Mouse (Mus musculus): ENCODE measurements around the gene Atxn7l1. TPM values are rescaled to one million over a fixed set of nuclear protein-coding genes. Genes with fewer than 3 reads are reported as not detected.

The Atxn7l1 gene
- polyA plus RNA-seq, 1 experiment from 2014 or later = 16.0 TPM

- Histone ChIP-seq H3K9ac (ENCODE audit: low read length) (no peak overlapping the region), H3K27ac (ENCODE audit: low read depth, low read length) (no peak overlapping the region), H3K4me1 (replicated peaks; ENCODE audit: control insufficient read depth, insufficient read depth, low read length) (no peaks in the 10 kb centered on the region), H3K27me3 (ENCODE audit: control insufficient read depth, insufficient read depth, low read length) (no peaks in the 10 kb centered on the region), H3K9me3 (ENCODE audit: control insufficient read depth, low read length) (no peaks in the 10 kb centered on the region), H3K4me2 (ENCODE audit: low read depth, low read length, severe bottlenecking) (no peak overlapping the region), H3K36me3 (ENCODE audit: control insufficient read depth, insufficient read depth, low read length) (no peaks in the 10 kb centered on the region; the same call in 1 of the 2 replicates), H3K4me3 (ENCODE audit: low read depth, low read length) (no peak overlapping the region)
- no peak for ATAC-seq (replicated peaks; ENCODE audit: low FRiP score)
- 57% methylated on average over 4 of the region's 4 CpGs for WGBS
- no peak for DNase-seq (ENCODE audit: low spot score)
These were observed 184.6 kb downstream of the Atxn7l1 start for GRCm38 (mm10) chr12:33332046-33332445.

DNA sequence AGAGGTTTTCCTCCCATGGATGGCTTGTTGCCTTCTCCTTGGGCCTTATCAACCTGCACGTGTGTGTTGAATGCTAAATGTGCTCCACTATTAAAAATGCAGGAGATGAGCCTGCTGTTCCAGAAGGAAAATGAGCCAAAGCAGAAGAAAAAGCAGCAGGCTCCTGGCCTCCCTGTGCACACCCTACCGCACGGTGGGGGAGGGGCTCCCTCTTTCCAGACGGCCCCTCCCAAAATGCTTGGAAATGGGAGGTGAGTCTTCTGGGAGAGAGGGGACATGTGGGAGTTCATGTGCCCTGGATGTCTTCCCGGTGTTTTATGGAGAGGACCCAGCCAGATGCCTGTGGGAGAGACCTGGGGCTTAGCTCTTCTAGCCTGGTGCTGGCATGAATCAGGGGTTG is 185.3 kb downstream of the Atxn7l1 start:
- ATAC-seq (replicated peaks; ENCODE audit: low FRiP score) (no peak), DNase-seq (ENCODE audit: low spot score) (no peak)
- Histone ChIP-seq H3K4me3 (ENCODE audit: low read depth, low read length) (no peak overlapping the region), H3K9ac (ENCODE audit: low read length) (no peak overlapping the region), H3K27ac (ENCODE audit: low read depth, low read length) (no peak overlapping the region), H3K4me2 (ENCODE audit: low read depth, low read length, severe bottlenecking) (no peak overlapping the region), H3K36me3 (ENCODE audit: control insufficient read depth, insufficient read depth, low read length) (no peaks in the 10 kb centered on the region), H3K4me1 (replicated peaks; ENCODE audit: control insufficient read depth, insufficient read depth, low read length) (no peaks in the 10 kb centered on the region), H3K9me3 (ENCODE audit: control insufficient read depth, low read length) (no peaks in the 10 kb centered on the region), H3K27me3 (ENCODE audit: control insufficient read depth, insufficient read depth, low read length) (no peaks in the 10 kb centered on the region)
- 75% methylated on average over 5 of the region's 5 CpGs for WGBS

DNA sequence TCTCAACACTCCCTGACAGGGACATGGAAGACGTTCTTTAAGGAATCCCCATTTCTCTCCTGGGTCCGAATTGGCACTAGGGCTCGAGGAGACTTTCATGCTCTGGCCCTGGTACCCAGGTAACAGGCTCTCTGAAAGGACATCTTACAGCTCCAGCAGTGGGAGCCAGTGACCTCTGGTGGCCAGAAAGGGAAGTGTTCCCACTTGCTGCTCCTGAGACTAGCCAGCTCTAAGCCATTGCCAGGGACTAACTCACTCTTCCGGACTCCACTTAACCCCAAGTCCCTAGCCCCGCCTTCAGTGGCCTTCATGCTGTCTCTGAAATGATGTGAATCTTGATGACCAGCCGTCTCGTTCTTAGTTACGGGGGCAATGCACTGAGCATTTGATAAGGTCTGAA is 186.4 kb downstream of the Atxn7l1 start:
- Histone ChIP-seq H3K4me3 (ENCODE audit: low read depth, low read length) (no peak overlapping the region), H3K36me3 (ENCODE audit: control insufficient read depth, insufficient read depth, low read length) (no peaks in the 10 kb centered on the region), H3K27ac (ENCODE audit: low read depth, low read length) (no peak overlapping the region), H3K27me3 (ENCODE audit: control insufficient read depth, insufficient read depth, low read length) (no peaks in the 10 kb centered on the region), H3K4me1 (replicated peaks; ENCODE audit: control insufficient read depth, insufficient read depth, low read length) (no peaks in the 10 kb centered on the region), H3K4me2 (ENCODE audit: low read depth, low read length, severe bottlenecking) (no peak overlapping the region), H3K9ac (ENCODE audit: low read length) (no peak overlapping the region), H3K9me3 (ENCODE audit: control insufficient read depth, low read length) (no peaks in the 10 kb centered on the region)
- DNase-seq (ENCODE audit: low spot score) (peak; percentile 89), ATAC-seq (replicated peaks; ENCODE audit: low FRiP score) (peak; percentile 78)
- 36% methylated on average over 8 of the region's 8 CpGs for WGBS

DNA sequence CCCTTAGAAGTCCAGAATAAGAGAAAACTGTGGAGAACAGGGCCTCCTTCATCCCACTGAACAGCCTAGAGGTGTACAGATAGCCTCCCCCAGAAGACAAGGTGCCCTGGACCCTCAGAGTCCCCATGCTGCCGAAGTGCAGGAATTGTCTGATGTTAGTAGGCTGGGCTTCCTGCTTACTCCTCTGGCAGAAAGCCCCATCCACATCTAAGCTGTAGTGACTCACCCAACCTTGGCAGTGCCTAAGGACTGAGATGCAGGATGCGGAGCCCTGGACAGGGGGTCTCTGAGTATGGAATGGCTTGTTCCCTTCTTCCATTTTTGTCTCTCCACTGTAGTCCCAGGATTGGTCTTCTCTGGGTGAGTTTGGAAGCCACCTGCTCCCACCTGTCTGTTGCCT is 187.0 kb downstream of the Atxn7l1 start:
- ATAC-seq (replicated peaks; ENCODE audit: low FRiP score) (0 out of 2 replicates have a peak, but pooled peaks have one; percentile 39), DNase-seq (ENCODE audit: low spot score) (no peak)
- H3K4me2 ChIP-seq (ENCODE audit: low read depth, low read length, severe bottlenecking) = no peak overlapping the region
- 97% methylated on average over 2 of the region's 2 CpGs for WGBS
- H3K4me3 ChIP-seq (ENCODE audit: low read depth, low read length) = no peak overlapping the region
- no peaks in the 10 kb centered on the region for H3K27me3 ChIP-seq (ENCODE audit: control insufficient read depth, insufficient read depth, low read length)
- H3K9me3 ChIP-seq (ENCODE audit: control insufficient read depth, low read length) = no peaks in the 10 kb centered on the region
- H3K9ac ChIP-seq (ENCODE audit: low read length) = no peak overlapping the region
- no peaks in the 10 kb centered on the region for H3K4me1 ChIP-seq (replicated peaks; ENCODE audit: control insufficient read depth, insufficient read depth, low read length)
- no peaks in the 10 kb centered on the region for H3K36me3 ChIP-seq (ENCODE audit: control insufficient read depth, insufficient read depth, low read length)
- no peak overlapping the region for H3K27ac ChIP-seq (ENCODE audit: low read depth, low read length)

GRCm38 (mm10) chr12:33334951-33335350 is 187.5 kb downstream of the Atxn7l1 start:
- Histone ChIP-seq H3K4me2 (ENCODE audit: low read depth, low read length, severe bottlenecking) (no peak overlapping the region), H3K36me3 (ENCODE audit: control insufficient read depth, insufficient read depth, low read length) (no peaks in the 10 kb centered on the region), H3K27me3 (ENCODE audit: control insufficient read depth, insufficient read depth, low read length) (no peaks in the 10 kb centered on the region), H3K27ac (ENCODE audit: low read depth, low read length) (no peak overlapping the region), H3K4me3 (ENCODE audit: low read depth, low read length) (no peak overlapping the region), H3K4me1 (replicated peaks; ENCODE audit: control insufficient read depth, insufficient read depth, low read length) (no peaks in the 10 kb centered on the region), H3K9ac (ENCODE audit: low read length) (no peak overlapping the region), H3K9me3 (ENCODE audit: control insufficient read depth, low read length) (no peaks in the 10 kb centered on the region)
- 87% methylated on average over 5 of the region's 5 CpGs for WGBS
- ATAC-seq (replicated peaks; ENCODE audit: low FRiP score) = no peak
- no peak for DNase-seq (ENCODE audit: low spot score)

DNA sequence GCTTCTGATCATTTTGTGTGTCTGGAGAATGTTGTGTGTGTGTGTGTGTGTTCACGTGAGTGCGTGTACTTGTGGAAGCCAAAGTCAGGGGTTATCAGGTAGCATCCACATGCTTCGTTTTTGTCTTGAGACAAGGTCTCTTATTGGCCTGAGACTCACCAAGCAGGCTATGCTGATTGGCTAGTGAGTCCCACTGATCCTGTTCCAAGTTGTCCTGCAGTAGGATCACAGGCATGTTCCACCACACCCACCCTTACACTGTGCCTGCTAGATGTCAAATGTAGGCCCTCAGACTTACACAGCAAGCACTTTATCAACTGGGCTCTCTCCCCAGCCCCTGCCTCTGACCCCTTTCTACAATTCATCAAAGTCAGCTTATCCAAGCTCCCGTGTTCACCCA is 187.9 kb downstream of the Atxn7l1 start:
- Histone ChIP-seq H3K4me1 (replicated peaks; ENCODE audit: control insufficient read depth, insufficient read depth, low read length) (no peaks in the 10 kb centered on the region), H3K9ac (ENCODE audit: low read length) (no peak overlapping the region), H3K4me2 (ENCODE audit: low read depth, low read length, severe bottlenecking) (no peak overlapping the region), H3K4me3 (ENCODE audit: low read depth, low read length) (no peak overlapping the region), H3K27ac (ENCODE audit: low read depth, low read length) (no peak overlapping the region), H3K27me3 (ENCODE audit: control insufficient read depth, insufficient read depth, low read length) (no peaks in the 10 kb centered on the region), H3K9me3 (ENCODE audit: control insufficient read depth, low read length) (no peaks in the 10 kb centered on the region), H3K36me3 (ENCODE audit: control insufficient read depth, insufficient read depth, low read length) (no peaks in the 10 kb centered on the region)
- WGBS = 86% methylated on average over 4 of the region's 4 CpGs
- ATAC-seq (replicated peaks; ENCODE audit: low FRiP score) (no peak), DNase-seq (ENCODE audit: low spot score) (no peak)

GRCm38 (mm10) chr12:33336561-33337125 is 189.2 kb downstream of the Atxn7l1 start:
- no peaks in the 10 kb centered on the region for H3K36me3 ChIP-seq (ENCODE audit: control insufficient read depth, insufficient read depth, low read length)
- no peaks in the 10 kb centered on the region for H3K9me3 ChIP-seq (ENCODE audit: control insufficient read depth, low read length)
- H3K27ac ChIP-seq (ENCODE audit: low read depth, low read length) = no peak overlapping the region
- H3K9ac ChIP-seq (ENCODE audit: low read length) = no peak overlapping the region
- H3K4me3 ChIP-seq (ENCODE audit: low read depth, low read length) = no peak overlapping the region
- ATAC-seq (replicated peaks; ENCODE audit: low FRiP score) (no peak), DNase-seq (ENCODE audit: low spot score) (no peak)
- WGBS = 74% methylated on average over 10 of the region's 10 CpGs
- H3K4me1 ChIP-seq (replicated peaks; ENCODE audit: control insufficient read depth, insufficient read depth, low read length) = 0 out of 2 replicates have a peak, but pooled peaks cover 2% of the 10 kb centered on the region
- H3K4me2 ChIP-seq (ENCODE audit: low read depth, low read length, severe bottlenecking) = no peak overlapping the region
- no peaks in the 10 kb centered on the region for H3K27me3 ChIP-seq (ENCODE audit: control insufficient read depth, insufficient read depth, low read length)

DNA sequence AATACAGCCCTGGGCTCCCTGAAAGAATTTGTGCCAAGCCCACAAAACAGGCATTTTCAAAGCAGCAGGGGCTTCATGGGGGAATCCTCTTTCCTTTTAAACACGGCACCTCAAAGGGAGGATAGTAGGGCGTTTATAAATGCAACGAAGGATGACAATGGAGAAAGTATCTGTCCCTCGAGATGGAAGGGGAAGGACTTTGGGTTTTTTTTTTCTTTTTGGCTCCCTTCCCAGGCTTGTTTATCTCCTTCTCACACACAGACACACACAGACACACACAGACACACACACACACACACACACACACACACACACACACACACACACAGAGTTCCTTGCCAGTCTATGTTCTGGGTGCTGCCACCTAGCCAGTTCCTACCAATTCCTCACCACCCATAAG is 189.8 kb downstream of the Atxn7l1 start:
- Histone ChIP-seq H3K36me3 (ENCODE audit: control insufficient read depth, insufficient read depth, low read length) (no peaks in the 10 kb centered on the region), H3K9me3 (ENCODE audit: control insufficient read depth, low read length) (no peaks in the 10 kb centered on the region), H3K27me3 (ENCODE audit: control insufficient read depth, insufficient read depth, low read length) (no peaks in the 10 kb centered on the region), H3K4me3 (ENCODE audit: low read depth, low read length) (no peak overlapping the region), H3K9ac (ENCODE audit: low read length) (no peak overlapping the region), H3K4me2 (ENCODE audit: low read depth, low read length, severe bottlenecking) (no peak overlapping the region), H3K4me1 (replicated peaks; ENCODE audit: control insufficient read depth, insufficient read depth, low read length) (0 out of 2 replicates have a peak, but pooled peaks cover 2% of the 10 kb centered on the region), H3K27ac (ENCODE audit: low read depth, low read length) (no peak overlapping the region)
- 83% methylated on average over 4 of the region's 4 CpGs for WGBS
- ATAC-seq (replicated peaks; ENCODE audit: low FRiP score) (no peak), DNase-seq (ENCODE audit: low spot score) (no peak)

GRCm38 (mm10) chr12:33338170-33338569 is 190.7 kb downstream of the Atxn7l1 start:
- H3K4me3 ChIP-seq (ENCODE audit: low read depth, low read length) = no peak overlapping the region
- H3K9ac ChIP-seq (ENCODE audit: low read length) = no peak overlapping the region
- ATAC-seq (replicated peaks; ENCODE audit: low FRiP score) (no peak), DNase-seq (ENCODE audit: low spot score) (no peak)
- H3K4me2 ChIP-seq (ENCODE audit: low read depth, low read length, severe bottlenecking) = no peak overlapping the region
- H3K36me3 ChIP-seq (ENCODE audit: control insufficient read depth, insufficient read depth, low read length) = no peaks in the 10 kb centered on the region
- no peak overlapping the region for H3K27ac ChIP-seq (ENCODE audit: low read depth, low read length)
- WGBS = 36% methylated on average over 5 of the region's 5 CpGs
- no peaks in the 10 kb centered on the region for H3K27me3 ChIP-seq (ENCODE audit: control insufficient read depth, insufficient read depth, low read length)
- 0 out of 2 replicates have a peak, but pooled peaks cover 2% of the 10 kb centered on the region for H3K4me1 ChIP-seq (replicated peaks; ENCODE audit: control insufficient read depth, insufficient read depth, low read length)
- H3K9me3 ChIP-seq (ENCODE audit: control insufficient read depth, low read length) = no peaks in the 10 kb centered on the region
